Mouse (Mus musculus): ENCODE data around the gene Ank.

- no peak for TF ChIP-seq CTCF (conservative IDR thresholded peaks at IDR 0.05; ENCODE audit: low read length)
- TF ChIP-seq NANOG (IDR thresholded peaks at IDR 0.05; ENCODE audit: borderline replicate concordance, low read length): no peak
Measured at GRCm38 (mm10) chr15:27598786-27599385, 132.4 kb downstream of the Ank start.

Measured in E14TG2a.4 (cell line).